Mouse (Mus musculus): ENCODE measurements at regions not wholly inside any gene's neighbourhood (a gene's known extent, or its start where the extent isn't known, plus 50 kb on each side); places are given as distances from the start of the nearest gene placed in this dataset.

DNA sequence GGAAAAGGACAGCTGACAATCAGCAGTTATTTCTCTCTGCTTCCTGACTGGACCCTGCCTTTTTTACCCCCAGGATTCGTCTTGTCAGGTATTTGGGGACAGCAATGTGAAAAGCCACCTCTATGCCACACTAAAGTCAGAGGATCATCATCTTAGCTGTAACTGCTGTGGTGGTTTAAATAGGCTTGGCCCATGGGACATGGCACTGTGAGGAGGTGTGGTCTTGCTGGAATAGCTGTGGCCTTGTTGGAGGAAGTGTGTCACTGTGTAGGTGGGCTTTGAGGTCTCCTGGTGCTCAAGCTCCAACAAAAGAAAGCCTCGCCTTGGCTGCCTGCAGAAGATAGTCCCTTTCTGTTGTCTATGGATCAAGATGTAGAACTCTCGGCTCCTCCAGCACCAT, 83.9 kb upstream of the Dlg1 start:
- H3K9ac ChIP-seq (ENCODE audit: low read depth, low read length, severe bottlenecking), result no peak overlapping the region
- WGBS, result 90% methylated on average over 3 of the region's 3 CpGs

DNA sequence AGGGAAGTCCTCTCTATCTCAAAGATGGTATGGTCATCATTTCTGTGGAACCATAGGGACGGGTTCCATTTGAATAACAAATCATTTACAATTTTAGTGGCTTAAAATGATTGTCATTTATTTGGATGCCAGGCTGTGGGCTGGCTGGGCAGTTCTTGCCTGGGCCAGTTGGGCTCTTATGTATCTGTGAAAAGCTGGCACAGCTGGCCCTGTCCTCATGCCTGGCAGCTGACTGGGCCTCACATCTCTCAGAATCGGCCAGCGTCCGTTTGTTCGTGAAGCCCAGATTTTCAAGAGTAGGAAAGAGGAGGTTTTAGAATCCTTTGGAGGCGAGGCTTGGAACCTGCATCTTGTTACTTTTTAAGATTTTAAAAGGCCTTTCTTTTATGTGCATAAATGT, 82.5 kb upstream of the Dlg1 start:
- DNase-seq (ENCODE audit: low spot score), result no peak
- no peak for ATAC-seq (ENCODE audit: low FRiP score, low read depth)
- 90% methylated on average over 6 of the region's 6 CpGs for WGBS

More for the DNA sequence above, 83.9 kb upstream of the Dlg1 start:
- Histone ChIP-seq H3K27ac (replicated peaks; ENCODE audit: low read depth, low read length) (no peak overlapping the region), H3K36me3 (ENCODE audit: control insufficient read depth, insufficient read depth, low read length) (no peaks in the 10 kb centered on the region), H3K4me3 (replicated peaks; ENCODE audit: low read length) (no peak overlapping the region), H3K27me3 (ENCODE audit: control insufficient read depth, insufficient read depth, low read length) (no peaks in the 10 kb centered on the region), H3K4me2 (replicated peaks; ENCODE audit: low read depth, low read length, severe bottlenecking) (no peak overlapping the region), H3K4me1 (ENCODE audit: control insufficient read depth, insufficient read depth, low read length) (peaks cover 19% of the 10 kb centered on the region), H3K9me3 (ENCODE audit: control insufficient read depth, low read length) (no peaks in the 10 kb centered on the region)
- ATAC-seq (ENCODE audit: low FRiP score, low read depth) (no peak), DNase-seq (ENCODE audit: low spot score) (no peak)
- TF ChIP-seq POLR2A (IDR thresholded peaks at IDR 0.05; ENCODE audit: borderline replicate concordance, extremely low read depth, insufficient read depth, insufficient read length), result no peak

DNA sequence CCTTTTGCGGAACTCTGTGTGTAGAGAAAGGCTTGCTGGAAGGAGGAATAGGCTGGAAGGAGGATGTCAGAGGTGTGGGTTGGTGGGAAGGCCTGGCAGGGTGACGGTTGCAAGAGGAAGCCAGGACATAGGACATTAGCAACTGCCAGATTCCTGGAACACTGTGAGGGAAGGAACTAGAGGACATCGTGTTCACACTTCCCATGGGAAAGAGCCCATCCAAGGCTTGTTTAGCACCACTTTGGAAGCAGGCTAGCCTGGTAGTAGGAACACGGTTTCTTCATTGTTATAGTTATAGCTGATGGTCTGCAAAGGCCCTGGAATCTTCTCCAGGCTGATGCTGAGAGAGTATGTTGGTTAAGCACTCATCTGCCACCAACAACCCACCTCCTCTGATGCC, 80.4 kb upstream of the Dlg1 start:
- Histone ChIP-seq H3K9me3 (ENCODE audit: control insufficient read depth, low read length) (no peaks in the 10 kb centered on the region), H3K9ac (ENCODE audit: low read depth, low read length, severe bottlenecking) (no peak overlapping the region), H3K36me3 (ENCODE audit: control insufficient read depth, insufficient read depth, low read length) (no peaks in the 10 kb centered on the region), H3K4me3 (replicated peaks; ENCODE audit: low read length) (no peak overlapping the region), H3K27me3 (ENCODE audit: control insufficient read depth, insufficient read depth, low read length) (no peaks in the 10 kb centered on the region), H3K27ac (replicated peaks; ENCODE audit: low read depth, low read length) (no peak overlapping the region), H3K4me2 (replicated peaks; ENCODE audit: low read depth, low read length, severe bottlenecking) (no peak overlapping the region), H3K4me1 (ENCODE audit: control insufficient read depth, insufficient read depth, low read length) (no peaks in the 10 kb centered on the region)
- ATAC-seq (ENCODE audit: low FRiP score, low read depth), result no peak
- WGBS, result 69% methylated on average over 4 of the region's 4 CpGs
- DNase-seq (ENCODE audit: low spot score), result no peak
- no peak for TF ChIP-seq POLR2A (IDR thresholded peaks at IDR 0.05; ENCODE audit: borderline replicate concordance, extremely low read depth, insufficient read depth, insufficient read length)

More for the DNA sequence above, 82.5 kb upstream of the Dlg1 start:
- Histone ChIP-seq H3K27me3 (ENCODE audit: control insufficient read depth, insufficient read depth, low read length) (no peaks in the 10 kb centered on the region), H3K4me3 (replicated peaks; ENCODE audit: low read length) (no peak overlapping the region), H3K27ac (replicated peaks; ENCODE audit: low read depth, low read length) (no peak overlapping the region), H3K36me3 (ENCODE audit: control insufficient read depth, insufficient read depth, low read length) (no peaks in the 10 kb centered on the region), H3K4me2 (replicated peaks; ENCODE audit: low read depth, low read length, severe bottlenecking) (no peak overlapping the region), H3K4me1 (ENCODE audit: control insufficient read depth, insufficient read depth, low read length) (peaks cover 9% of the 10 kb centered on the region), H3K9ac (ENCODE audit: low read depth, low read length, severe bottlenecking) (no peak overlapping the region), H3K9me3 (ENCODE audit: control insufficient read depth, low read length) (no peaks in the 10 kb centered on the region)
- TF ChIP-seq POLR2A (IDR thresholded peaks at IDR 0.05; ENCODE audit: borderline replicate concordance, extremely low read depth, insufficient read depth, insufficient read length), result no peak

DNA sequence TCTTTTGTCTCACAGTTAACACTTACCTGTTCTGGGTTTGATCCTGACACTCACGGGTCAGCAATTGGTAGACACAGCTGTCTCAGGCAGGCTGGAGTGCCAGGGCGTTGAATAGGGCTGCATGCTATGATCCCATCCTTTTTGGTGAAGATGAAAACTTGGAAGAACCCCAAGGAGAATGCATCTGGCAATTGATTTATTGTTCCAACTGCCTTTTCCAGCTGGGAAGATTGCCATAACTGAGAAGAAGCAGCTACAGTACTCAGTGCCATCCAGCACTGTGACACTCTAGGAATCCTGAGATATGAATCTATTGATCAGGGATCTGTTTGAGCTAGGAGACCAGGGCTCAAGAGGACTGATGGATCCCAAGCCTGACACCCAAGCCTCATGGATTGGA, 79.6 kb upstream of the Dlg1 start:
- no peak overlapping the region for H3K27ac ChIP-seq (replicated peaks; ENCODE audit: low read depth, low read length)
- no peak for ATAC-seq (ENCODE audit: low FRiP score, low read depth)
- TF ChIP-seq POLR2A (IDR thresholded peaks at IDR 0.05; ENCODE audit: borderline replicate concordance, extremely low read depth, insufficient read depth, insufficient read length), result no peak
- H3K4me2 ChIP-seq (replicated peaks; ENCODE audit: low read depth, low read length, severe bottlenecking), result no peak overlapping the region
- no peak overlapping the region for H3K4me3 ChIP-seq (replicated peaks; ENCODE audit: low read length)
- DNase-seq (ENCODE audit: low spot score), result no peak
- no peaks in the 10 kb centered on the region for H3K9me3 ChIP-seq (ENCODE audit: control insufficient read depth, low read length)
- no peaks in the 10 kb centered on the region for H3K27me3 ChIP-seq (ENCODE audit: control insufficient read depth, insufficient read depth, low read length)
- no peaks in the 10 kb centered on the region for H3K36me3 ChIP-seq (ENCODE audit: control insufficient read depth, insufficient read depth, low read length)
- H3K4me1 ChIP-seq (ENCODE audit: control insufficient read depth, insufficient read depth, low read length), result no peaks in the 10 kb centered on the region
- 90% methylated on average over 2 of the region's 2 CpGs for WGBS
- H3K9ac ChIP-seq (ENCODE audit: low read depth, low read length, severe bottlenecking), result no peak overlapping the region

DNA sequence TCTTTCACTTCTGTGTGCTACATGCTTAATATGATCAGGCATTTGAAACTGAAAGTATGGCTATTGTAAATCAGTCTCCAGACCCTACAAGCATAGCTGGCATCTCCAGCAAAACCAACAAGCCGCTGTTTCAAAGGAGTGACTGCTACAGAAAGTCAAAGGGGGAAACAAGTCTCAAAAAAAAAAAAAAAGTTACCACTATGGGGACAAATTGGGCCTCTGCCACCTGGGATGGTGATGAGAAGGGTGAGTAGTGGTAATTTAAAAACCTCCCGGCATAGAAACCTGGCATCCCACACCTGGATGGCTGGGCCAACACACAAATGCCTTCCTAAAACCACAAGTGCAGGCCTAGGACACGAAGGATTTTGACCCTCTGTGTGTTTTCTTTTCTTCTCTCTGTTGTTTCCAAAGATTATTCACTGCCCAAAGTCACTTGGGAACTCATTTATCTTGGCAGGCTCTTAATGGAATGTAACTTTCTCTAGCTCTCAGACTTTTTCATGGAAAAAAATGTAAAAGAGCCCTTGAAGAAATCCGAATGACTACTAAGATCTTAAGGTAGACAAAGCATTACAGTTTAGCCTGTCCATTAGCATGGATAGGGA, 78.9 kb upstream of the Dlg1 start:
- 66% methylated on average over 4 of the region's 4 CpGs for WGBS
- no peak overlapping the region for H3K27ac ChIP-seq (replicated peaks; ENCODE audit: low read depth, low read length)
- peaks cover under 1% of the 10 kb centered on the region; the same call in 1 of the 2 replicates for H3K4me1 ChIP-seq (ENCODE audit: control insufficient read depth, insufficient read depth, low read length)
- no peak for TF ChIP-seq POLR2A (IDR thresholded peaks at IDR 0.05; ENCODE audit: borderline replicate concordance, extremely low read depth, insufficient read depth, insufficient read length)
- no peaks in the 10 kb centered on the region for H3K36me3 ChIP-seq (ENCODE audit: control insufficient read depth, insufficient read depth, low read length)
- no peak for DNase-seq (ENCODE audit: low spot score)
- no peak for ATAC-seq (ENCODE audit: low FRiP score, low read depth)
- H3K9me3 ChIP-seq (ENCODE audit: control insufficient read depth, low read length), result no peaks in the 10 kb centered on the region
- H3K27me3 ChIP-seq (ENCODE audit: control insufficient read depth, insufficient read depth, low read length), result no peaks in the 10 kb centered on the region
- no peak overlapping the region for H3K9ac ChIP-seq (ENCODE audit: low read depth, low read length, severe bottlenecking)
- no peak overlapping the region for H3K4me3 ChIP-seq (replicated peaks; ENCODE audit: low read length)
- no peak overlapping the region for H3K4me2 ChIP-seq (replicated peaks; ENCODE audit: low read depth, low read length, severe bottlenecking)

DNA sequence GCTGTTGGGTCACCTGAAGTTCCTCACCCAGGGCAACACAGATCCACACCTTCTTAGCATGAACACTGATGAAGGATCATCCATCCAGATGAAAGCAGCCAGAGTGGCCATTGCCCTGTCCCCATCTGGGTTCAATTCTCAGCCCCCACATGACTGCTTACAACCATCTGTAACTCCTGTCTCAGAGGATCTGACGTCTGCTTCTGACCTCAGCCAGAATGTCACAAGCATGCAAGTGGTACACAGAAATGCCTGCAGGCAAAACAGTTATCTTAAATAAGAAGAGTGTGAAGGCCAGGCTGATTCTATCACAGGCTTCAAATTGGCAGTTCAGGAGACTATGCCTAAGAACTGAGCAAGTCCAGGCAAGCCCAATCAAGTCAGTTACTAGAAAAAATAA, 76.2 kb upstream of the Dlg1 start:
- no peaks in the 10 kb centered on the region for H3K9me3 ChIP-seq (ENCODE audit: control insufficient read depth, low read length)
- peaks cover 20% of the 10 kb centered on the region for H3K4me1 ChIP-seq (ENCODE audit: control insufficient read depth, insufficient read depth, low read length)
- no peaks in the 10 kb centered on the region for H3K27me3 ChIP-seq (ENCODE audit: control insufficient read depth, insufficient read depth, low read length)
- H3K36me3 ChIP-seq (ENCODE audit: control insufficient read depth, insufficient read depth, low read length), result no peaks in the 10 kb centered on the region
- no peak overlapping the region for H3K4me3 ChIP-seq (replicated peaks; ENCODE audit: low read length)
- no peak overlapping the region for H3K27ac ChIP-seq (replicated peaks; ENCODE audit: low read depth, low read length)
- DNase-seq (ENCODE audit: low spot score) (no peak), ATAC-seq (ENCODE audit: low FRiP score, low read depth) (no peak)
- 27% methylated on average over 1 of the region's 1 CpGs for WGBS
- no peak overlapping the region for H3K4me2 ChIP-seq (replicated peaks; ENCODE audit: low read depth, low read length, severe bottlenecking)
- no peak overlapping the region for H3K9ac ChIP-seq (ENCODE audit: low read depth, low read length, severe bottlenecking)
- no peak for TF ChIP-seq POLR2A (IDR thresholded peaks at IDR 0.05; ENCODE audit: borderline replicate concordance, extremely low read depth, insufficient read depth, insufficient read length)
